Mouse (Mus musculus) limb, embryonic 11.5 days (tissue): ENCODE results near the gene Cpne7. TPM values are rescaled to one million over a fixed set of nuclear protein-coding genes. Genes with fewer than 3 reads are reported as not detected.

Experiments used
- ATAC-seq: fragments of 200-750 bp; cut with Nextera tagmentation; 2 replicates; pipeline ENCODE4 v1.8.0; 2017; ENCODE audit warnings: low read depth; ENCODE audit not compliant: insufficient number of reproducible peaks, low FRiP score, low TSS enrichment
- DNase-seq: peaks from one replicate; pipeline ENCODE4 v3.0.0-alpha.2; 2015; ENCODE audit warnings: low spot score
- H3K27ac ChIP-seq: fragments of 300-500 bp; sonication (generic); replicated peaks from 2 replicates; pipeline ENCODE4 v1.5.1; 2014; ENCODE audit warnings: low read depth, mild to moderate bottlenecking, low read length
- H3K27me3 ChIP-seq: fragments of 300-500 bp; sonication (generic); 2 replicates; pipeline ENCODE4 v1.6.1; 2014; ENCODE audit warnings: mild to moderate bottlenecking, low read length, mixed read lengths; ENCODE audit not compliant: control insufficient read depth, insufficient read depth
- H3K36me3 ChIP-seq: fragments of 300-500 bp; sonication (generic); 2 replicates; pipeline ENCODE4 v1.6.1; 2014; ENCODE audit warnings: mild to moderate bottlenecking, low read length, moderate library complexity, mixed read lengths; ENCODE audit not compliant: control insufficient read depth, insufficient read depth
- H3K4me1 ChIP-seq: fragments of 300-500 bp; sonication (generic); 2 replicates; pipeline ENCODE4 v1.6.1; 2014; ENCODE audit warnings: low read length, mixed read lengths; ENCODE audit not compliant: control insufficient read depth, insufficient read depth
- H3K4me2 ChIP-seq: fragments of 300-500 bp; sonication (generic); 2 replicates; pipeline ENCODE4 v1.6.1; 2014; ENCODE audit warnings: low read depth, mild to moderate bottlenecking, moderate library complexity; ENCODE audit not compliant: severe bottlenecking
- H3K4me3 ChIP-seq: fragments of 300-500 bp; sonication (generic); 2 replicates; pipeline ENCODE4 v1.5.1; 2014; ENCODE audit warnings: low read depth, low read length
- H3K9ac ChIP-seq: fragments of 300-500 bp; sonication (generic); 2 replicates; pipeline ENCODE4 v1.6.1; 2014; ENCODE audit warnings: mild to moderate bottlenecking, low read length
- H3K9me3 ChIP-seq: fragments of 300-500 bp; sonication (generic); 2 replicates; pipeline ENCODE4 v1.6.1; 2016; ENCODE audit warnings: low read length; ENCODE audit not compliant: control insufficient read depth
- WGBS: fragments of 180-500 bp; shearing (Covaris S2); extraction: QIAGEN DNeasy Blood & Tissue Kit; methylation state at CpG from one replicate; pipeline ENCODE4 v1.1.7; 2014; 5-methylcytosine and 5-hydroxymethylcytosine counted together
- polyA plus RNA-seq: library from polyadenylated mRNA; unstranded; fragments of >200 nt; fragmentation: Nextera tagmentation; extraction: Ambion mirVana; gene quantifications from 2 replicates; pipeline ENCODE4 v1.2.1, GENCODE M21; 2014

Cpne7 gene
- polyA plus RNA-seq, 1 experiment from 2014 or later, result 0.57 TPM

GRCm38 (mm10) chr8:123138741-123139140, 21.6 kb downstream of the Cpne7 start:
- Histone ChIP-seq H3K9ac (no peak overlapping the region), H3K27me3 (no peaks in the 10 kb centered on the region), H3K4me2 (no peak overlapping the region), H3K4me1 (peaks cover 10% of the 10 kb centered on the region), H3K4me3 (no peak overlapping the region), H3K9me3 (no peaks in the 10 kb centered on the region), H3K27ac (no peak overlapping the region), H3K36me3 (no peaks in the 10 kb centered on the region)
- WGBS, result 37% methylated on average over 4 of the region's 4 CpGs
- ATAC-seq (no peak), DNase-seq (no peak)

GRCm38 (mm10) chr8:123141741-123142462, 24.7 kb downstream of the Cpne7 start:
- no peak overlapping the region for H3K4me2 ChIP-seq
- no peak for DNase-seq
- H3K4me1 ChIP-seq, result peaks cover 10% of the 10 kb centered on the region
- H3K4me3 ChIP-seq, result no peak overlapping the region
- H3K27me3 ChIP-seq, result no peaks in the 10 kb centered on the region
- H3K9ac ChIP-seq, result no peak overlapping the region
- no peaks in the 10 kb centered on the region for H3K36me3 ChIP-seq
- H3K27ac ChIP-seq, result no peak overlapping the region
- 88% methylated on average over 14 of the region's 14 CpGs for WGBS
- no peak for ATAC-seq
- no peaks in the 10 kb centered on the region for H3K9me3 ChIP-seq

- Histone ChIP-seq H3K4me3 (no peak overlapping the region), H3K36me3 (no peaks in the 10 kb centered on the region), H3K27ac (no peak overlapping the region), H3K9ac (no peak overlapping the region), H3K4me1 (no peaks in the 10 kb centered on the region), H3K27me3 (no peaks in the 10 kb centered on the region), H3K4me2 (no peak overlapping the region), H3K9me3 (no peaks in the 10 kb centered on the region)
- WGBS, result 61% methylated on average over 6 of the region's 6 CpGs
- DNase-seq, result peak; percentile 52
- ATAC-seq, result no peak
These were observed 28.1 kb downstream of the Cpne7 start for GRCm38 (mm10) chr8:123145279-123145678.

- no peak for DNase-seq
- Histone ChIP-seq H3K4me1 (no peaks in the 10 kb centered on the region), H3K36me3 (no peaks in the 10 kb centered on the region), H3K9ac (no peak overlapping the region), H3K27me3 (no peaks in the 10 kb centered on the region), H3K4me3 (no peak overlapping the region), H3K27ac (no peak overlapping the region), H3K9me3 (no peaks in the 10 kb centered on the region), H3K4me2 (no peak overlapping the region)
- ATAC-seq, result no peak
- WGBS, result 85% methylated on average over 7 of the region's 7 CpGs
These were observed 29.2 kb downstream of the Cpne7 start for GRCm38 (mm10) chr8:123146390-123146789.

GRCm38 (mm10) chr8:123150737-123151171, 33.6 kb downstream of the Cpne7 start:
- H3K9ac ChIP-seq, result no peak overlapping the region
- H3K27me3 ChIP-seq, result no peaks in the 10 kb centered on the region
- no peak for DNase-seq
- ATAC-seq, result no peak
- no peaks in the 10 kb centered on the region for H3K36me3 ChIP-seq
- no peak overlapping the region for H3K4me2 ChIP-seq
- no peak overlapping the region for H3K4me3 ChIP-seq
- H3K4me1 ChIP-seq, result no peaks in the 10 kb centered on the region
- no peak overlapping the region for H3K27ac ChIP-seq
- H3K9me3 ChIP-seq, result no peaks in the 10 kb centered on the region
- 85% methylated on average over 9 of the region's 9 CpGs for WGBS

- no peak for DNase-seq
- no peak for ATAC-seq
- H3K27ac ChIP-seq, result no peak overlapping the region
These were observed 38.0 kb downstream of the Cpne7 start for GRCm38 (mm10) chr8:123155177-123155576.

GRCm38 (mm10) chr8:123156070-123156773, 39.0 kb downstream of the Cpne7 start:
- Histone ChIP-seq H3K36me3 (no peaks in the 10 kb centered on the region), H3K27ac (no peak overlapping the region), H3K4me1 (no peaks in the 10 kb centered on the region), H3K4me2 (no peak overlapping the region), H3K9ac (no peak overlapping the region), H3K4me3 (no peak overlapping the region), H3K9me3 (no peaks in the 10 kb centered on the region), H3K27me3 (no peaks in the 10 kb centered on the region)
- DNase-seq (no peak), ATAC-seq (no peak)
- WGBS, result 79% methylated on average over 9 of the region's 9 CpGs

More at GRCm38 (mm10) chr8:123155177-123155576, 38.0 kb downstream of the Cpne7 start:
- Histone ChIP-seq H3K4me1 (no peaks in the 10 kb centered on the region), H3K4me3 (no peak overlapping the region), H3K36me3 (no peaks in the 10 kb centered on the region), H3K9me3 (no peaks in the 10 kb centered on the region), H3K27me3 (no peaks in the 10 kb centered on the region), H3K9ac (no peak overlapping the region), H3K4me2 (no peak overlapping the region)
- 75% methylated on average over 5 of the region's 5 CpGs for WGBS

GRCm38 (mm10) chr8:123157888-123158465, 40.8 kb downstream of the Cpne7 start, which contains the start of gene Sult5a1:
Gene Sult5a1 (minus strand): TSS chr8:123158315.
- H3K36me3 ChIP-seq, result no peaks in the 10 kb centered on the region
- peak within 1 kb of the TSS; percentile 15 for H3K4me2 ChIP-seq
- no peak within 1 kb of the TSS for H3K27ac ChIP-seq
- no peaks in the 10 kb centered on the region for H3K27me3 ChIP-seq
- ATAC-seq (0 out of 2 replicates have a peak, but pooled peaks have one; percentile 65), DNase-seq (peak; percentile 44)
- no peak within 1 kb of the TSS for H3K4me3 ChIP-seq
- WGBS, result 26% methylated on average over 13 of the region's 13 CpGs
- no peaks in the 10 kb centered on the region for H3K9me3 ChIP-seq
- no peaks in the 10 kb centered on the region for H3K4me1 ChIP-seq
- H3K9ac ChIP-seq, result no peak within 1 kb of the TSS
